ENCODE assay signal across 16 mouse cellular contexts in genomic region chr10:24491848-24492247, GRCm38 (mm10).
"Had no signal": no experiment of that assay in that cellular context is flagged by ENCODE, and none has a peak within 500 bp of the region (broad histone marks: within the 10 kb centered on the region; RNA-seq: fewer than 3 reads in every experiment).

No protein-coding gene starts in this region.

- H3K27me3 ChIP-seq: lung, embryonic 15.5 days; megakaryocyte, embryonic 14.5 days; midbrain, embryonic 13.5 days; midbrain, embryonic 15.5 days; neural tube, embryonic 12.5 days; stomach, embryonic 15.5 days had no signal

- H3K9ac ChIP-seq: lung, embryonic 15.5 days; midbrain, embryonic 13.5 days; midbrain, embryonic 15.5 days; neural tube, embryonic 12.5 days; stomach, embryonic 15.5 days had no signal

- H3K4me1 ChIP-seq: midbrain, embryonic 13.5 days; midbrain, embryonic 15.5 days; neural tube, embryonic 12.5 days had no signal

- H3K27ac ChIP-seq: lung, embryonic 15.5 days; macrophage; midbrain, embryonic 13.5 days; midbrain, embryonic 15.5 days; neural tube, embryonic 12.5 days; stomach, embryonic 15.5 days had no signal

- H3K4me2 ChIP-seq: lung, embryonic 15.5 days; midbrain, embryonic 11.5 days; midbrain, embryonic 13.5 days; midbrain, embryonic 15.5 days; neural tube, embryonic 12.5 days; stomach, embryonic 15.5 days had no signal

- H3K4me3 ChIP-seq: lung, embryonic 15.5 days; megakaryocyte, embryonic 14.5 days; midbrain, embryonic 13.5 days; midbrain, embryonic 15.5 days; neural tube, embryonic 12.5 days; stomach, embryonic 15.5 days had no signal

- H3K9me3 ChIP-seq: lung, embryonic 15.5 days; megakaryocyte, embryonic 14.5 days; midbrain, embryonic 13.5 days; midbrain, embryonic 15.5 days; neural tube, embryonic 12.5 days; stomach, embryonic 15.5 days had no signal

- DNase-seq: lung, adult 2 months; lung, postnatal 14 days; lung, postnatal 36 days; right cerebral cortex, postnatal 14 days; thymus, adult 18-20 months; thymus, postnatal 14 days; thymus, postnatal 36 days had no signal

- H3K36me3 ChIP-seq: lung, embryonic 15.5 days; midbrain, embryonic 13.5 days; midbrain, embryonic 15.5 days; neural tube, embryonic 12.5 days; stomach, embryonic 15.5 days had no signal

- ATAC-seq: lung, postnatal 0 days; midbrain, embryonic 13.5 days; midbrain, embryonic 15.5 days had no signal
